Mouse (Mus musculus) neural tube, embryonic 15.5 days (tissue): ENCODE measurements around the gene Pgm2l1. TPM values are rescaled to one million over a fixed set of nuclear protein-coding genes. Genes with fewer than 3 reads are reported as not detected.
"Not testable (repeated sequence)": the region's sequence is repeated elsewhere in the genome, so short reads cannot be mapped to it uniquely, and the experiment has no call there.

Experiments
- ATAC-seq: fragments of 200-750 bp; cut with Nextera tagmentation; 2 replicates; pipeline ENCODE4 v1.8.0; 2017; ENCODE audit warnings: mild to moderate bottlenecking, moderate TSS enrichment, moderate library complexity; ENCODE audit not compliant: low FRiP score
- H3K27ac ChIP-seq: fragments of 300-500 bp; sonication (generic); replicated peaks from 2 replicates; pipeline ENCODE4 v1.5.1; 2015; ENCODE audit warnings: mild to moderate bottlenecking, inconsistent platforms
- H3K27me3 ChIP-seq: fragments of 300-500 bp; sonication (generic); replicated peaks from 2 replicates; pipeline ENCODE4 v1.6.1; 2015; ENCODE audit warnings: inconsistent platforms
- H3K36me3 ChIP-seq: fragments of 300-500 bp; sonication (generic); 2 replicates; pipeline ENCODE4 v1.6.1; 2015; ENCODE audit warnings: inconsistent platforms
- H3K4me1 ChIP-seq: fragments of 300-500 bp; sonication (generic); 2 replicates; pipeline ENCODE4 v1.6.1; 2015; ENCODE audit warnings: inconsistent platforms
- H3K4me2 ChIP-seq: fragments of 300-500 bp; sonication (generic); 2 replicates; pipeline ENCODE4 v1.6.1; 2015; ENCODE audit warnings: inconsistent platforms, mild to moderate bottlenecking, moderate library complexity
- H3K4me3 ChIP-seq: fragments of 300-500 bp; sonication (generic); replicated peaks from 2 replicates; pipeline ENCODE4 v1.5.1; 2015; ENCODE audit warnings: mild to moderate bottlenecking, inconsistent platforms
- H3K9ac ChIP-seq: fragments of 300-500 bp; sonication (generic); replicated peaks from 2 replicates; pipeline ENCODE4 v1.6.1; 2015; ENCODE audit warnings: mild to moderate bottlenecking, inconsistent platforms
- H3K9me3 ChIP-seq: fragments of 300-500 bp; sonication (generic); replicated peaks from 2 replicates; pipeline ENCODE4 v1.6.1; 2016; ENCODE audit warnings: inconsistent platforms
- WGBS: fragments of 180-500 bp; shearing (Covaris S2); methylation state at CpG from one replicate; pipeline ENCODE4 v1.1.7; 2015; ENCODE audit warnings: mixed read lengths; 5-methylcytosine and 5-hydroxymethylcytosine counted together
- polyA plus RNA-seq: library from polyadenylated mRNA; unstranded; fragments of >200 nt; fragmentation: Nextera tagmentation; extraction: Ambion mirVana; gene quantifications from 2 replicates; pipeline ENCODE4 v1.2.1, GENCODE M21; 2015

Pgm2l1 gene
- polyA plus RNA-seq, 1 experiment from 2014 or later, result 26.1 TPM

GRCm38 (mm10) chr7:100230646-100231045 is 3.5 kb downstream of the Pgm2l1 start:
- no peak overlapping the region for H3K4me2 ChIP-seq
- WGBS, result 98% methylated on average over 1 of the region's 1 CpGs

GRCm38 (mm10) chr7:100231661-100232060 is 4.5 kb downstream of the Pgm2l1 start:
- no peak overlapping the region for H3K4me3 ChIP-seq
- H3K36me3 ChIP-seq, result no peaks in the 10 kb centered on the region
- no peaks in the 10 kb centered on the region for H3K27me3 ChIP-seq
- H3K27ac ChIP-seq, result no peak overlapping the region
- H3K4me1 ChIP-seq, result peaks cover 23% of the 10 kb centered on the region
- H3K4me2 ChIP-seq, result no peak overlapping the region
- H3K9ac ChIP-seq, result no peak overlapping the region
- ATAC-seq, result no peak
- no peaks in the 10 kb centered on the region for H3K9me3 ChIP-seq
- 41% methylated on average over 1 of the region's 1 CpGs for WGBS

More at GRCm38 (mm10) chr7:100230646-100231045, 3.5 kb downstream of the Pgm2l1 start:
- Histone ChIP-seq H3K4me3 (no peak overlapping the region), H3K36me3 (no peaks in the 10 kb centered on the region), H3K27me3 (no peaks in the 10 kb centered on the region), H3K9me3 (no peaks in the 10 kb centered on the region), H3K4me1 (peaks cover 23% of the 10 kb centered on the region), H3K27ac (no peak overlapping the region), H3K9ac (no peak overlapping the region)
- no peak for ATAC-seq

GRCm38 (mm10) chr7:100233681-100234080 is 6.5 kb downstream of the Pgm2l1 start:
- ATAC-seq, result no peak
- H3K27ac ChIP-seq, result no peak overlapping the region

GRCm38 (mm10) chr7:100234264-100234885 is 7.2 kb downstream of the Pgm2l1 start:
- H3K27ac ChIP-seq, result no peak overlapping the region
- H3K36me3 ChIP-seq, result no peaks in the 10 kb centered on the region
- no peak overlapping the region for H3K9ac ChIP-seq
- ATAC-seq, result no peak
- no peaks in the 10 kb centered on the region for H3K9me3 ChIP-seq
- no peaks in the 10 kb centered on the region for H3K27me3 ChIP-seq
- H3K4me3 ChIP-seq, result no peak overlapping the region
- no peak overlapping the region for H3K4me2 ChIP-seq
- peaks cover 11% of the 10 kb centered on the region; the same call in 1 of the 2 replicates for H3K4me1 ChIP-seq
- 57% methylated on average over 7 of the region's 7 CpGs for WGBS

More at GRCm38 (mm10) chr7:100233681-100234080, 6.5 kb downstream of the Pgm2l1 start:
- H3K9ac ChIP-seq, result no peak overlapping the region
- no peaks in the 10 kb centered on the region for H3K27me3 ChIP-seq
- H3K4me2 ChIP-seq, result no peak overlapping the region
- no peaks in the 10 kb centered on the region for H3K36me3 ChIP-seq
- H3K4me1 ChIP-seq, result peaks cover 16% of the 10 kb centered on the region; the same call in 1 of the 2 replicates
- H3K4me3 ChIP-seq, result no peak overlapping the region
- no peaks in the 10 kb centered on the region for H3K9me3 ChIP-seq

GRCm38 (mm10) chr7:100238271-100238670 is 11.1 kb downstream of the Pgm2l1 start:
- no peaks in the 10 kb centered on the region for H3K36me3 ChIP-seq
- no peaks in the 10 kb centered on the region for H3K9me3 ChIP-seq
- peaks cover 3% of the 10 kb centered on the region; the same call in 1 of the 2 replicates for H3K4me1 ChIP-seq
- H3K4me3 ChIP-seq, result no peak overlapping the region
- no peaks in the 10 kb centered on the region for H3K27me3 ChIP-seq
- 81% methylated on average over 1 of the region's 1 CpGs for WGBS
- no peak overlapping the region for H3K4me2 ChIP-seq
- no peak overlapping the region for H3K9ac ChIP-seq
- H3K27ac ChIP-seq, result no peak overlapping the region
- ATAC-seq, result no peak

GRCm38 (mm10) chr7:100240601-100241000 is 13.4 kb downstream of the Pgm2l1 start:
- no peaks in the 10 kb centered on the region; the same call in 1 of the 2 replicates for H3K4me1 ChIP-seq
- H3K4me3 ChIP-seq, result no peak overlapping the region
- 77% methylated on average over 2 of the region's 2 CpGs for WGBS
- H3K36me3 ChIP-seq, result no peaks in the 10 kb centered on the region
- no peak for ATAC-seq
- no peak overlapping the region for H3K27ac ChIP-seq
- H3K4me2 ChIP-seq, result no peak overlapping the region
- H3K9ac ChIP-seq, result no peak overlapping the region
- H3K9me3 ChIP-seq, result no peaks in the 10 kb centered on the region
- H3K27me3 ChIP-seq, result no peaks in the 10 kb centered on the region

GRCm38 (mm10) chr7:100243007-100243406 is 15.8 kb downstream of the Pgm2l1 start:
- 84% methylated on average over 1 of the region's 1 CpGs for WGBS
- no peak for ATAC-seq
- Histone ChIP-seq H3K27ac (no peak overlapping the region), H3K9me3 (no peaks in the 10 kb centered on the region), H3K4me3 (no peak overlapping the region), H3K9ac (no peak overlapping the region), H3K27me3 (no peaks in the 10 kb centered on the region), H3K36me3 (no peaks in the 10 kb centered on the region), H3K4me1 (no peaks in the 10 kb centered on the region; the same call in 1 of the 2 replicates), H3K4me2 (no peak overlapping the region)

GRCm38 (mm10) chr7:100244225-100244624 is 17.0 kb downstream of the Pgm2l1 start:
- Histone ChIP-seq H3K4me3 (no peak overlapping the region), H3K9me3 (no peaks in the 10 kb centered on the region), H3K27me3 (no peaks in the 10 kb centered on the region), H3K9ac (no peak overlapping the region), H3K27ac (no peak overlapping the region), H3K4me2 (no peak overlapping the region), H3K4me1 (no peaks in the 10 kb centered on the region), H3K36me3 (no peaks in the 10 kb centered on the region)
- no peak for ATAC-seq
- WGBS, result 90% methylated on average over 4 of the region's 4 CpGs

- Histone ChIP-seq H3K27me3 (no peaks in the 10 kb centered on the region), H3K9me3 (no peaks in the 10 kb centered on the region), H3K9ac (no peak overlapping the region), H3K36me3 (no peaks in the 10 kb centered on the region), H3K4me1 (no peaks in the 10 kb centered on the region), H3K4me3 (no peak overlapping the region), H3K4me2 (no peak overlapping the region), H3K27ac (no peak overlapping the region)
- 90% methylated on average over 3 of the region's 3 CpGs for WGBS
- ATAC-seq, result no peak
Measured at GRCm38 (mm10) chr7:100245176-100245575, 18.0 kb downstream of the Pgm2l1 start.

- Histone ChIP-seq H3K9ac (no peak overlapping the region), H3K27ac (no peak overlapping the region), H3K4me2 (no peak overlapping the region), H3K4me1 (no peaks in the 10 kb centered on the region), H3K9me3 (no peaks in the 10 kb centered on the region), H3K4me3 (no peak overlapping the region), H3K36me3 (peaks cover 24% of the 10 kb centered on the region), H3K27me3 (no peaks in the 10 kb centered on the region)
- no peak for ATAC-seq
- 93% methylated on average over 5 of the region's 5 CpGs for WGBS
Measured at GRCm38 (mm10) chr7:100250667-100251066, 23.5 kb downstream of the Pgm2l1 start.

GRCm38 (mm10) chr7:100262350-100262749 is 35.2 kb downstream of the Pgm2l1 start:
- H3K4me2 ChIP-seq, result no peak overlapping the region
- no peak overlapping the region for H3K27ac ChIP-seq
- no peak for ATAC-seq
- H3K4me3 ChIP-seq, result no peak overlapping the region
- H3K9me3 ChIP-seq, result no peaks in the 10 kb centered on the region
- no peaks in the 10 kb centered on the region for H3K4me1 ChIP-seq
- H3K36me3 ChIP-seq, result peaks cover 45% of the 10 kb centered on the region
- no peaks in the 10 kb centered on the region for H3K27me3 ChIP-seq
- WGBS, result 92% methylated on average over 3 of the region's 3 CpGs
- H3K9ac ChIP-seq, result no peak overlapping the region

GRCm38 (mm10) chr7:100264934-100265333 is 37.7 kb downstream of the Pgm2l1 start:
- peaks cover 51% of the 10 kb centered on the region for H3K36me3 ChIP-seq
- not testable (repeated sequence) for H3K9me3 ChIP-seq, H3K9ac ChIP-seq, H3K27me3 ChIP-seq, H3K4me1 ChIP-seq, ATAC-seq, H3K27ac ChIP-seq, H3K4me2 ChIP-seq, H3K4me3 ChIP-seq
- 65% methylated on average over 17 of the region's 17 CpGs for WGBS
